Mouse (Mus musculus) heart, adult 2 months (tissue): ENCODE measurements around the gene Ddx43.

Experiments
- CTCF ChIP-seq: fragments of 200-600 bp; IDR thresholded peaks from 2 replicates; pipeline ENCODE4 v1.8.1; 2022; ENCODE audit warnings: antibody characterized with exemption, mild to moderate bottlenecking, moderate library complexity
- POLR2A ChIP-seq: fragments of 200-500 bp; IDR thresholded peaks from 2 replicates; pipeline ENCODE4 v1.6.1; 2011; ENCODE audit warnings: mild to moderate bottlenecking, low read depth, low read length, control low read depth; ENCODE audit not compliant: insufficient read depth

DNA sequence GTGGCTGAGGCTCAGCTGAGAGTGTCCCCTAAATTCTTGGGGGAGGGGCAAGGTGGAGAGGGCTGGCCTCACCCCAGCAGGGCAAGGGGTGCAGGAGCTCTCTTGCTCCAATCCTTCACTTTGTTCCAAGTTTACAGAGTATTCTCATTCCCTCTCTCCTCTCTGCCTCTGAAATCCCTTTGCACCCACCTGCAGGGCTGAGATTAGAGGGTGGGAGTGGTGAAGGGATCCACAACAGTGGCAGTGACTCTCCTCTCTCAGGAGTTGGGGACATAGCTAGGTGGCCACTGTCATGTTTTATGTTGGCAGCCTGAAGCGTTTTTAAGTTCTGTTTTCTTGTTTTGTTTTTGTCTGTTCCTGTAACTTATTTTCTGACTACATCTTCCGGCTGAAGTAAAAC lies 34.0 kb downstream of the Ddx43 start:
- no peak for TF ChIP-seq CTCF
- TF ChIP-seq POLR2A = no peak
